Mouse (Mus musculus) gastrocnemius, adult 2 months (tissue): ENCODE results near the gene Capn5. TPM values are rescaled to one million over a fixed set of nuclear protein-coding genes. Genes with fewer than 3 reads are reported as not detected.

Source experiments
- DNase-seq: peaks from one replicate; pipeline ENCODE4 v3.0.0; 2022
- H3K27ac ChIP-seq: fragments of 200-600 bp; 2 replicates; pipeline ENCODE4 v1.8.1; 2022; ENCODE audit warnings: mild to moderate bottlenecking
- H3K4me3 ChIP-seq: fragments of 200-600 bp; 2 replicates; pipeline ENCODE4 v1.8.1; 2022; ENCODE audit warnings: mild to moderate bottlenecking, moderate library complexity
- CTCF ChIP-seq: fragments of 200-600 bp; IDR thresholded peaks from 2 replicates; pipeline ENCODE4 v1.8.1; 2022; ENCODE audit warnings: antibody characterized with exemption, mild to moderate bottlenecking, moderate library complexity
- intact Hi-C: fragments of 180-260 bp; cut with DNase I; formaldehyde crosslinking; loops from one replicate; pipeline ENCODE4 v1.15.1; 2025
- total RNA-seq, 2 experiments: library from RNA; stranded (reverse); gene quantifications; 2 replicates each; pipeline ENCODE4 v1.2.3; 2021

The Capn5 gene
- total RNA-seq, 2 experiments from 2014 or later: 1.3 to 2.3 TPM

- peak; percentile 79 for DNase-seq
Observed at GRCm38 (mm10) chr7:98171141-98172073, 6.7 kb downstream of the Capn5 start.

GRCm38 (mm10) chr7:98164999-98165528 is 13.0 kb downstream of the Capn5 start:
- H3K4me3 ChIP-seq: no peak overlapping the region; the same call in 1 of the 2 replicates
- H3K27ac ChIP-seq: peak overlapping the region; percentile 81
- intact Hi-C loops: no loop called here
- DNase-seq: peak; percentile 63
- TF ChIP-seq CTCF: peak; percentile 4; the same call in 1 of the 2 replicates

More at GRCm38 (mm10) chr7:98171141-98172073, 6.7 kb downstream of the Capn5 start:
- H3K27ac ChIP-seq: peak overlapping the region; percentile 77
- TF ChIP-seq CTCF: no peak
- H3K4me3 ChIP-seq: peak overlapping the region; percentile 5; the same call in 1 of the 2 replicates
- intact Hi-C loops: no loop called here

- no peak for TF ChIP-seq CTCF
- Histone ChIP-seq H3K27ac (peak overlapping the region; percentile 81), H3K4me3 (no peak overlapping the region)
- intact Hi-C loops: no loop called here
- no peak for DNase-seq
Observed at GRCm38 (mm10) chr7:98164382-98164998, 13.6 kb downstream of the Capn5 start.

GRCm38 (mm10) chr7:98163700-98164099 is 14.4 kb downstream of the Capn5 start:
- H3K27ac ChIP-seq: no peak overlapping the region
- DNase-seq: no peak
- intact Hi-C loops: no loop called here
- no peak overlapping the region for H3K4me3 ChIP-seq
- no peak for TF ChIP-seq CTCF

GRCm38 (mm10) chr7:98162239-98162638 is 15.8 kb downstream of the Capn5 start:
- DNase-seq: no peak
- Histone ChIP-seq H3K4me3 (no peak overlapping the region), H3K27ac (no peak overlapping the region)
- TF ChIP-seq CTCF: no peak
- intact Hi-C loops: no loop called here

- intact Hi-C loops: no loop called here
- H3K4me3 ChIP-seq: no peak overlapping the region
- H3K27ac ChIP-seq: no peak overlapping the region
- TF ChIP-seq CTCF: no peak
- no peak for DNase-seq
Observed at GRCm38 (mm10) chr7:98160041-98160740, 17.9 kb downstream of the Capn5 start.

- H3K27ac ChIP-seq: no peak overlapping the region
- DNase-seq: no peak
- TF ChIP-seq CTCF: no peak
- H3K4me3 ChIP-seq: no peak overlapping the region
- intact Hi-C loops: loop anchor here (5.0 kb wide), 2 partner anchors 34 to 184 kb away; no protein-coding TSS in a partner anchor
Observed at GRCm38 (mm10) chr7:98158481-98158880, 19.6 kb downstream of the Capn5 start.

GRCm38 (mm10) chr7:98157636-98158332 is 20.3 kb downstream of the Capn5 start:
- intact Hi-C loops: loop anchor here (5.0 kb wide), 2 partner anchors 35 to 185 kb away; no protein-coding TSS in a partner anchor
- no peak for DNase-seq
- no peak for TF ChIP-seq CTCF
- no peak overlapping the region for H3K4me3 ChIP-seq
- no peak overlapping the region for H3K27ac ChIP-seq

- DNase-seq: no peak
- Histone ChIP-seq H3K4me3 (no peak overlapping the region), H3K27ac (no peak overlapping the region)
- no peak for TF ChIP-seq CTCF
- intact Hi-C loops: loop anchor here (5.0 kb wide), 2 partner anchors 36 to 186 kb away; no protein-coding TSS in a partner anchor
Observed at GRCm38 (mm10) chr7:98156280-98156665, 21.8 kb downstream of the Capn5 start.

GRCm38 (mm10) chr7:98155546-98156279 is 22.4 kb downstream of the Capn5 start:
- intact Hi-C loops: loop anchor here (5.0 kb wide), 2 partner anchors 37 to 187 kb away; no protein-coding TSS in a partner anchor
- H3K27ac ChIP-seq: no peak overlapping the region
- TF ChIP-seq CTCF: peak; percentile 76
- peak; percentile 74 for DNase-seq
- H3K4me3 ChIP-seq: no peak overlapping the region

- intact Hi-C loops: no loop called here
- DNase-seq: no peak
- no peak overlapping the region for H3K4me3 ChIP-seq
- no peak for TF ChIP-seq CTCF
- H3K27ac ChIP-seq: no peak overlapping the region
Observed at GRCm38 (mm10) chr7:98153892-98154291, 24.2 kb downstream of the Capn5 start.
